Mouse (Mus musculus) megakaryocyte, adult 5-6 weeks (primary cell): ENCODE measurements around the gene Klhdc4. TPM values are rescaled to one million over a fixed set of nuclear protein-coding genes. Genes with fewer than 3 reads are reported as not detected.

ENCODE experiments used
- ATAC-seq: 2 replicates; pipeline ENCODE4 v1.8.0; 2016; ENCODE audit warnings: mild to moderate bottlenecking, inconsistent platforms; ENCODE audit not compliant: poor library complexity, severe bottlenecking
- total RNA-seq, 2 experiments: library from RNA; stranded (forward) in 1 of 2; stranded (reverse) in 1 of 2; fragments of 153-499, 151-499 nt in 1 of 2; fragments of 221-1000, 200-1000 nt in 1 of 2; gene quantifications; 2 replicates each; pipeline versions ENCODE4 v1.2.3 to v1.2.4; 2015 to 2017

The Klhdc4 gene
- total RNA-seq (2015) (12.7 and 17.2 TPM in 2 replicates), total RNA-seq (2017) (38.3 and 43.4 TPM in 2 replicates)

GRCm38 (mm10) chr8:121829048-121829776, at the start of gene Klhdc4:
TSS of gene Klhdc4 (minus strand) at chr8:121829569.
- peak; percentile 98 for ATAC-seq

DNA sequence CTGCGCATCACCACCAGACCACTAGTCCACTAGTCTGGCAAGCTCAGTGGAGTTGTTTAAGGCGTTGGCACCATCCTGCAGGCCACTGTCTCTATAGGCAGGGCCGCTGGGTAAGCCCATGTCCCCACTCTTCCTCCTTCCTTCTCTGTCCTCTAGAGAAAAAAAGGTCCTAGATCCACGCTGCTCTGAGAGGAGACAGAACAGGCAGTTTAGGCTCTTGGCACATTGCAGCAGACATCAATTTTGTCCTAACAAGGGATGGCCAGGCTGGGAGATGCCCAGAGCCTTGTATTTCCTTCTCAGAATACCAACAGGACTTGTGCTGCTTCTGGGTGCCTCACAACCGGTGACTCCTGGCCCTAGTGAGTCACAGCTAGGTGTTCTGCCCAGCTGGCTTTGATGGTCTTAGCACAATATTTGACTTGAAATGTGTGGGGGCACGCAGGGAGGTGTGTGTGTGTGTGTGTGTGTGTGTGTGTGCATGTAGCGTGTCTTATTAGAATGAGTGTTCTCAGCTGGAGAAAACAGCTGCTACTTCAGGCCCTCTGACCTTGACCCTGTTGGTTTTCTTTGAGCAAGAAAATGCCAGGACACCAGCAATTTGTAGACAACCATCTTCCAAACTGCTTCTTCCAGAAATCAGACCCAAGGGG, 48.6 kb upstream of the Klhdc4 start:
- ATAC-seq = no peak

DNA sequence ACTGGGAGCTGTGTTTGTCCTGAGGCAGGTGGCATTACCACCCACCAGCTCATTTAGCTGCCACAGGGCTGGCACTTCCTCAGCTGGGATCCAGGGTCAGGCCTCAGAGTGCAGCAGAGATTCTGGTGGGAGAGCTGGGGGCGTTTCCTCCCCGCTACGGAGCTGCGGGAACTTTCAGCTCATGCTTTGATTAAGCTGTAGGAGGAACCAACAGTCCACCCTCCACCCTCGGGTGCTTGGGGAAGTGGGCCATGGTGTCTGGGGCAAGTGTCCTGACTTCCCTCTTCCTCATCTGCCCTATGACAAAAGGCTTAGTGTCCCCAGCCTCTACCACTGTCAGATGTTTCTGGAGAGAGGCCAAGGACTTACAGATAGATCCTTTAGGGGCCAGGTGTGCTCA, 47.8 kb upstream of the Klhdc4 start:
- peak; percentile 97 for ATAC-seq

DNA sequence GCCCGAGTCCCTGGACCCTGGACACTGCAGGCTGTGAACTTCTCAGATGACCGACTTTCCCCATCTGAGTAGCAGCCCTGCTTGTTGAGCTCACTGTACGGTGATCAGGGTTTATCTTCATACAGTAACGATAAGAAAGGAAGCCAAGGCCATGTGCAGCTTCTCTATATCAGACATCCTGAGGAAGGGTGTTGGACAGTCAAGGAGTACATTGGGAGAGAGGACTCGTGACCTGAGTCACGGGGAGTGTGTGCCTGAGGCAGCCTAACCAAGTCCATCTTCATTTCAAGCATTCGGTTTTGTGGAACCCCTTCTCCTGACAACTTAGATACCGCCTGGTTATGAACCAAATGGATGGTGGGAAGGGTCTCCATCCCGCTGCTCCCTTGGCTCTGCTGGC, 46.1 kb upstream of the Klhdc4 start:
- no peak for ATAC-seq

DNA sequence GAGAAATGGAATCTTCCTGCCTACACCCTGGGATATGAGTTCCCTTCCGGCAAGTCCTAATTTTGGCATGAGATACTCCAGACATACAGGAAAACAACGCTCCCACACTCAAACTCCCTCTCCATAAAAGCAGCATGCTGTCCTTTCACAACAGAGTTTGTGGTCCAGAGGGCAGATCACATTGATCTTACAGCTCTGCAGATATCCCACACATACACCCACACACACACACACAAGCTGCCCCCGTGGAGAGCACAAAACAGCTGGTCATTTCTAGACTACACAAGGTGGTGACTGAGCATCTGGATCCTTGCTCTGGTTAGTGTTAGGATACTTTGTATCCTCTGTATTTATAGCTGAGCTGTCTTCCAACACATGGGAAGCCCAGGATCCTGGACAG, 45.7 kb upstream of the Klhdc4 start:
- ATAC-seq = no peak

GRCm38 (mm10) chr8:121874031-121874430, 44.7 kb upstream of the Klhdc4 start:
- ATAC-seq = no peak; the same call in 1 of the 2 replicates

GRCm38 (mm10) chr8:121871833-121872440, 42.6 kb upstream of the Klhdc4 start:
- no peak for ATAC-seq

GRCm38 (mm10) chr8:121870190-121870589, 40.8 kb upstream of the Klhdc4 start:
- no peak for ATAC-seq

DNA sequence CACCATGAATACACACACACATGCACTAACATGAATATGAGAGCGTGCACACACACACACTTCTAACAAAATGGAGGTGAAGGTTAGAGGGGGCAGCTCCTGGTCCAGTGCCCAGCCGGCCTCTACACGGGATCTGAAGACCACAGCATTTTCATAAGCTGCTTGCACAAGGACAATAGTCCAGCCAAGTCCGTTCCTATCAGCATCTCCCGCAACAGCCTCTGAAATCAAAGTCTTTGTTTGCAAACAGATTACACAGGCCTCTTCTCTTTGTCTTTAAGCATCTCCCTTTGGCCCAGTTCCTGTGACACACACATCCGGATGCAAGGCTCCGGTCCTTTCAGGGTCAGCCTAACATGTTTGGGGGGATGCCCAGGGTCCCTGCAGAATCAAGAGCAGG, 39.5 kb upstream of the Klhdc4 start:
- ATAC-seq = no peak

GRCm38 (mm10) chr8:121868196-121868595, 38.8 kb upstream of the Klhdc4 start:
- ATAC-seq = no peak

DNA sequence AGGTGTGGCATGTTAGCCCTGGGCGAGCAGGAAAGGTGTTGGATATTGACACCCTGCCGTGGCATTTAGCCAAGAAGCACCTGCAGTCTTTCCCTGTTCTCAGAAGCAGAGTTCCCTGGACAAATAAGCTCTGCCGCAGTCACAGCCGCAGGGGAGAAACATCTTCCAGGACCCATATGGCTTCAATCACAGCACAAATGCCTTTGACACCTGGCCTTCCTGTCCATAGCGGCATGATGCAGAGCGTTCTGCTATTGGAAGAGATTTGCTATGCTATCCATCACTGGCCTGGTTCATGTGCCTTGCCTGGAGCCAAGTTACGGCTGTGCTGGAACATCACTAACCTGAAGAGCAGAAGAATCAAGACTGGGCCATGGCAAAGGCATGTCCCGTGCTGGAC, 36.0 kb upstream of the Klhdc4 start:
- ATAC-seq = no peak

DNA sequence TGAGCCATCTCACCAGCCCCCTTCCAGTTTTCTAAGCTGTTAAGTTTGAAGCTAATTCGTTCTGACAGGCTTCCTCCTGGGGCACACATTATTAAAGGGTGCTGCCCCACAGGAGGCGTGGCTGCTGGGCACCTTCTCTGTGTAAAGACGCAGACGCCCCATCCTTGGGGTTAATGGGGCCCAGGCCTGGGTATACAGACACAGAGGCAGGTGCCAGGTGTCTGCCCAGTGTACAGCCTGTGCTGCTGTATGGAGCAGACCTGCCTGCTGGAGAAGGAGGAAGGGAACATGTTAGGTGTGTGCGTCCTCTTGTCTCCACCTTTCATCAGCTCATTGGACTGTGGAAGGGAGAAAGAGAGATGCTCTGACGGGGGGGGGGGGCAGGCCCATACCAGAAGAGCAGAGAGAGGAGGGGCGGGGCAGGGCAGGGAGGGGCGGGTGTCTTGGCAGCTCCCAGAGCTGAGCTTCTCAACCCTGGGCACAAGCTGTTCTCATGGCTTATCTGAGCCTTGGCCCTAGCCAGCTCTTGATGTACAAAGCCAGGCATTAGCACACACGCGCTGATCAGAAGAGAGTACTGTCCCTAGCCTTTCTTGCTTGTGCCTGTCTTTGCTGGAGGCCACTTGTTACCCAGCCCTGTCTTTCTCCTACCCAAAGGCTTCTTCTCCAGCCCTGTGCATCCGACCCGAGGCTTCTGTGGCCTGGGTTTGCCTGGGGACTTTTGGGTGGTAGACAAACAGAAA, 32.6 kb upstream of the Klhdc4 start:
- no peak for ATAC-seq

DNA sequence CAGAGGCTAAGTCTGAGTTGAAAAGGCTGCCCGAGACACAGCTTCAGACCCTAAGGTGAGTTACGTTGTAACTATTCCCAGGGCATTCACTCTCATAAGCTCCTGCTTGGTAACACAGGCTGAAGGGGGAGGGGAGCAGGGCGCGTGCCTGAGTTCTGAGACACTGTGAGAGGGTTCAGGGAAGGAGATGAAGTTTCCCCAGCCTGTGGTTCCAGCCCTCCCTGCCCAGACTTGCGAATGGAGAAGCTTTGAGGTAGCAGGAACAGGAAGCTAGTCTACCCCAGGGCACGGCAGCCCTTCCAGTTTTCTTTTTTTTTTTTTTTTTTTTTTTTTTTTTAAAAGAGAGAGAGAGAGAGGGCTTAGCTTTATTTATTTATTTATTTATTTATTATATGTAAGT, 31.9 kb upstream of the Klhdc4 start:
- ATAC-seq = peak; percentile 97

GRCm38 (mm10) chr8:121857747-121858146, 28.4 kb upstream of the Klhdc4 start:
- ATAC-seq = no peak

GRCm38 (mm10) chr8:121857331-121857730, 28.0 kb upstream of the Klhdc4 start:
- no peak for ATAC-seq

DNA sequence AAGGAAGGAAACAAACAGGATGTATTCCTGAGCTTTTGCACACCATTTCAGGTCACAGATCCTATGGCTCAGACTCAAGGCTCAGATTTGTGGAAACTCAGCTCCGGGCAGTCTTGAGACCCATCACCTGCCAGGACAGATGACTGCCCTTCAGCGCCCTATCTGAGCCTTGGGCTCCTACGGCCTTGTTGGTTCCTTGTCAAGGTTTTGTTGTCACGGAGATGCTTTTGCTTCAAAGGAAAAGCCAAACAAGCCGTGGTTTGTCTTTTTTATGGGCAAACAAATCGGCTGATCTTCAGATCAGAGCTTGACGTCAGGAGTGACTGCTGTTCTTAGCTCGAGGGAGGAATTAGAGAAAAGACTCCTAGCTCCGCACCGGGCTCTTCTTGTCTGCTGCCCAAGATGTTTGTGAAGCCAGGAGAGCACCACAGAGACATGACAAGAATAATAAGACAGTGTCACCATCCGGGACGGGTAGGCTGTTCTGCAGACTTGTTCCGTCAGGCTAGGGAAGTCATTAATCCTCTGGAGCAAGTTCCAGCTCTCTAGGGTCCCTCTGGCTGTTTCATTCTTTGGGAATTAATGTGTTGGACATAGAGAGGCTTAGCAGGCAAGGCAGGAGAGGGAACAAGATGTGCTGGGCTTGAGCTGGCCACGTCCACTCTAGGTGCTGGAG, 26.8 kb upstream of the Klhdc4 start:
- no peak for ATAC-seq

DNA sequence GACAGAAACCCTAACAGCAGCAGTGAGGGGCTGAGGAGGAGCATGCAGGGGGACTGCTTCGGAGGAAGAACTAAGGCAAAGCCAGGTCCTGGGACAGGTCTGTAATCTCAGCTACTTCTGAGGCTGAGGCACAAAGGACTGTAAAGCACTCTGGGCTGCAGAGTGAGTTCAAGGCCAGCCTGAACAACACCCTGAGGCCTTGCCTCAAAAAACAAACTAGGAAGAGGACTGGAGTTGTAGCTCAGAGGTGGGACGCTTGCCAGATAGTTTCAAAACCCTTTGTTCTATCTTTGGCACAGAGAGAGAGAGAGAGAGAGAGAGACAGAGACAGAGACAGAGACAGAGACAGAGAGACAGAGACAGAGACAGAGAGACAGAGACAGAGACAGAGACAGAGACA, 24.2 kb upstream of the Klhdc4 start:
- ATAC-seq = no peak

DNA sequence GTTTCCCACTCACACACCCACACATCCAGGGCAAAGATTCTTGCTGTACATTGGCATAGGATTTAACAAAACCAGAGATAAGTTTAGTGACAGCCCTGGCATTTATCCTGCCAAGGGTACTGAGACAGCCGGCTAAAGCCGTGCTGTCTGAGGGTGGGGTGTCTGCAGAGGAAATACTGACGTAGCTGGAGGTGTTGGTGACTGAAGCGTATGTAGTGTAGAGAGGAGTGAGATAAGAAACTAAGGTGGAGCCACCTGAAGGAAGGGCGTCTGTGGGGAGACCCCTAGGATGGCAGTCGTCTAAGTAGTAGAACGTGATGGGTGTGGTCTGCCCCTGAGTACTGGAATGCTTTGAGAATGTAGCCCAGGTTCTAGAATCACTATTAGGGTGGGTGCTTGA, 23.1 kb upstream of the Klhdc4 start:
- no peak for ATAC-seq

DNA sequence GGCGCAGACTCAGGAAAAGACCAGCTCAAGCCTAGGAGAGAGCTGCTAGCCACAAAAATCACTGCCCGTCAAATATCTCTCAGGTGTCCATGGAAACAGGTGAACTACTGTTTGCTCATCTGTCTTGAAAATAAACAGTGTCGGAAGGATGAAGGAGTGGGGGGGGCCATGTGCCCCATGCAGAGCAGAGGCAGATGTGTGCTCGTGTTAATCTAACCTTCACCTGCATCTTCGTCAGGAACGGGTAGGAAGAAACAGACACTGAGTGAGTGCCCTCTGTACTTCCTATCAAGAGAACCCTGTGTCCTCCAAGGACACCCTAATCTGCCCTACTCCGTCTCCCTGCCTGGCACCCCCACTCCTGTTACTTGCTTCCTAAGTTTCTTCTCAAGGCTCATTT, 22.3 kb upstream of the Klhdc4 start:
- no peak for ATAC-seq

DNA sequence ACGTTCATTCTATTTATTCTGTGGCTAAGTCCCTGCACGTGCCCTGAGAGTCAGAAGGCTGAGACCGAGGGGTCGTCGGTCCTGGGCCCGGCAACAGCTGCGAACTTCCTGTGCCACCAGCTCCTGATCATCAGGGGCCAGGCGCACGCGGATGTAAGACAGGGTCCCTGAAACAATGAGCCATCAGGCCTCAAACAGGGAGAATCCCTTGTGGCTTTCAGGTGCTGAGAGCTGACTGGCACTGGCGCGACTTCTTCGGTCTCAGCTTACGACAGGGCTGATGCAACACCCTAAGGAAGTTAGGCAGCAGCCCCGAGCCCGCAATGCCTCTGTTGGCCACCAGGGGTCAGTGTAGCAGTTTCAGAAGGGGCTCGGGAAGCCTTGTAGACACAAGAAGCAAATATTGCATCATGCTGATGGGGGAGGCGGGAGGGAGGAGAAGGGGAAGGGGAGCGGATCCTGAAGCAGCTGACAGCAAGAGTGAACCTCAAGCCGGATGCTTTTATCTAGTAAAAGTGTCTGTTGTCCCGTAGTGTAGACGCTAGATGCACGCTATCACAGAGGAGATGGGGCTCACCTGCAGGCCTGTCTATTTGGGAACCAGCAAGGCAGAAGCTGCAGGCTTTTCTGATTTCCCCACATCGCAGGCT, 21.6 kb upstream of the Klhdc4 start:
- ATAC-seq = peak; percentile 83
